Mouse (Mus musculus) neural tube, embryonic 15.5 days (tissue): ENCODE data around the gene Bclaf1. TPM values are rescaled to one million over a fixed set of nuclear protein-coding genes. Genes with fewer than 3 reads are reported as not detected.
A peak's percentile ranks its signal among the peaks of the same experiment; 100 is the strongest.

Experiments used
- ATAC-seq: fragments of 200-750 bp; cut with Nextera tagmentation; 2 replicates; pipeline ENCODE4 v1.8.0; 2017; ENCODE audit warnings: mild to moderate bottlenecking, moderate TSS enrichment, moderate library complexity; ENCODE audit not compliant: low FRiP score
- H3K27ac ChIP-seq: fragments of 300-500 bp; sonication (generic); replicated peaks from 2 replicates; pipeline ENCODE4 v1.5.1; 2015; ENCODE audit warnings: mild to moderate bottlenecking, inconsistent platforms
- H3K27me3 ChIP-seq: fragments of 300-500 bp; sonication (generic); replicated peaks from 2 replicates; pipeline ENCODE4 v1.6.1; 2015; ENCODE audit warnings: inconsistent platforms
- H3K36me3 ChIP-seq: fragments of 300-500 bp; sonication (generic); 2 replicates; pipeline ENCODE4 v1.6.1; 2015; ENCODE audit warnings: inconsistent platforms
- H3K4me1 ChIP-seq: fragments of 300-500 bp; sonication (generic); 2 replicates; pipeline ENCODE4 v1.6.1; 2015; ENCODE audit warnings: inconsistent platforms
- H3K4me2 ChIP-seq: fragments of 300-500 bp; sonication (generic); 2 replicates; pipeline ENCODE4 v1.6.1; 2015; ENCODE audit warnings: inconsistent platforms, mild to moderate bottlenecking, moderate library complexity
- H3K4me3 ChIP-seq: fragments of 300-500 bp; sonication (generic); replicated peaks from 2 replicates; pipeline ENCODE4 v1.5.1; 2015; ENCODE audit warnings: mild to moderate bottlenecking, inconsistent platforms
- H3K9ac ChIP-seq: fragments of 300-500 bp; sonication (generic); replicated peaks from 2 replicates; pipeline ENCODE4 v1.6.1; 2015; ENCODE audit warnings: mild to moderate bottlenecking, inconsistent platforms
- H3K9me3 ChIP-seq: fragments of 300-500 bp; sonication (generic); replicated peaks from 2 replicates; pipeline ENCODE4 v1.6.1; 2016; ENCODE audit warnings: inconsistent platforms
- WGBS: fragments of 180-500 bp; shearing (Covaris S2); methylation state at CpG from one replicate; pipeline ENCODE4 v1.1.7; 2015; ENCODE audit warnings: mixed read lengths; 5-methylcytosine and 5-hydroxymethylcytosine counted together
- microRNA-seq: library from miRNA; unstranded; fragments of <30 nt; microRNA quantifications from one replicate; pipeline ENCODE4, GENCODE M21; 2017
- polyA plus RNA-seq: library from polyadenylated mRNA; unstranded; fragments of >200 nt; fragmentation: Nextera tagmentation; extraction: Ambion mirVana; gene quantifications from 2 replicates; pipeline ENCODE4 v1.2.1, GENCODE M21; 2015

Bclaf1 gene
- polyA plus RNA-seq, 1 experiment from 2014 or later: 96.8 TPM

DNA sequence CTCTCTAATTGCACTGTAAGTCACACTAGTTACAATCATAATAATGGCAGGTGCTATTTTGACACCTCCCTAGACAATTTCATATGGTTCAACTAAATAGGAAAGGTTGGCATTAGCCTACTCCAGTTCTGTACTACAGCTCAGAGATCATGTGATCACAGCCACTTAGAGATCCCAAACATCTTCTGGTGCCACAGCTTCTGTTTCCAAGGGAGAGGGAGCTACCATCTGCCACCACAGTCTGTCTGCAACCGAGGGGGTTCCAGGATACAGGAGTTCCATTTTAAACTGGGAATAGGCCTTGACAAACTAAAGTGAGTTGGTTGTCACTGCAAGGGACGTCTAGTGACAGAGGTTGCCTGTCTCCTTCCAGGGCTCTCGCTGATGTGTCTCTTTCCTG is 68.5 kb downstream of the Bclaf1 start:
- no peaks in the 10 kb centered on the region for H3K36me3 ChIP-seq
- no peak overlapping the region for H3K4me2 ChIP-seq
- no peak overlapping the region for H3K4me3 ChIP-seq
- peaks cover 11% of the 10 kb centered on the region; the same call in 1 of the 2 replicates for H3K4me1 ChIP-seq
- ATAC-seq: no peak
- H3K27me3 ChIP-seq: no peaks in the 10 kb centered on the region
- no peak overlapping the region for H3K9ac ChIP-seq
- H3K27ac ChIP-seq: no peak overlapping the region
- no peaks in the 10 kb centered on the region for H3K9me3 ChIP-seq
- 82% methylated on average over 3 of the region's 3 CpGs for WGBS

DNA sequence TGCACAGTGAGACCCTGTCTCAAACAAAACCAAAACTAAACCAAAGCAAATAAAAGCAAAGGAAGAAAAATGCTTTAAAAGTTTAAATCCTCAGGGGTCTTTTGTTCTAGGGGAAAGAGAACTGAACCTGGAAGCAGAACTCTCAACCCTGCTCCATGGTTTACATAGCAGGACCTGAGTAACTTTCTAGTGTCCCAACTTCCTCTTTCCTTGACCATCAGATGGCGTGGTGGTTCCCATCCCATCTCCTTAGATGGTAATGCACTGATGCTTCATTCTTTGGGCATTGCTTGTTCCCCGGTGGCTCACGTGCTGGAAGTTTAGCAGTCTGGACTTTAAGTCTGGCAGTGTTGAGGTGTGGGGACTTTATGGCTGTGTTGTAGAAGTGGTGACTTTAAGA is 69.1 kb downstream of the Bclaf1 start:
- 90% methylated on average over 3 of the region's 3 CpGs for WGBS
- no peak overlapping the region for H3K4me3 ChIP-seq
- no peak for ATAC-seq
- no peak overlapping the region for H3K4me2 ChIP-seq
- no peaks in the 10 kb centered on the region for H3K9me3 ChIP-seq
- H3K27me3 ChIP-seq: no peaks in the 10 kb centered on the region
- H3K36me3 ChIP-seq: no peaks in the 10 kb centered on the region
- H3K4me1 ChIP-seq: peaks cover 11% of the 10 kb centered on the region; the same call in 1 of the 2 replicates
- no peak overlapping the region for H3K27ac ChIP-seq
- H3K9ac ChIP-seq: no peak overlapping the region

DNA sequence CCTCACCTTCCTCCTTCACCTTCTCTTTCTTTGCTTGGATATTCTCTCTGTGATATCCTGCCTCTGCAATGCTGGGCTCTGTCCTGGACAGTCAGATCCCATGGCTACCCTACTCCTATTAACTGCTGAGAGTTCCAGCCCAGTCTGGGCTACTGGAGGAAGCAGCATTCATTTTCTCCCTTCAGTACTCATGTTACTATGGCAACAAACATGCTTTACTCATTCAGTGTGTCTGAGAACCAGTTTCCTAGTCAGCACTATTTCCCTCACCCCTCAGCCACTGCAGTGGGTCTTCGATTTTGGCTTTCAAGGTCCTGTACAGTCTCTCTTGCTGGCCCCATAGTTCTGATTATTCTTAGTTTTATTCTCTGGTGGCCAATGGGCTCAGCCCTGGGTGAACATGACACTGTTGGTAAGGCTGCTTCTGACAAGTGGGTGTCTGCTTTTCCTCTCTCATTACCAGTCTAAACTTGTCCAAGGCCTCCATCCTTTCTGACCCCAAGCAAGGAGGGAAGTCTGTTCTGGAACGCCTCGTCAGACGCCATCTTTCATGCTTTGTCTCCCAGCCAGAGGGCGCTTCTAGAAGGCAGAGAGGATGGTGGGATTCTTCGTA is 70.6 kb downstream of the Bclaf1 start:
- no peak overlapping the region for H3K27ac ChIP-seq
- WGBS: 70% methylated on average over 6 of the region's 6 CpGs

DNA sequence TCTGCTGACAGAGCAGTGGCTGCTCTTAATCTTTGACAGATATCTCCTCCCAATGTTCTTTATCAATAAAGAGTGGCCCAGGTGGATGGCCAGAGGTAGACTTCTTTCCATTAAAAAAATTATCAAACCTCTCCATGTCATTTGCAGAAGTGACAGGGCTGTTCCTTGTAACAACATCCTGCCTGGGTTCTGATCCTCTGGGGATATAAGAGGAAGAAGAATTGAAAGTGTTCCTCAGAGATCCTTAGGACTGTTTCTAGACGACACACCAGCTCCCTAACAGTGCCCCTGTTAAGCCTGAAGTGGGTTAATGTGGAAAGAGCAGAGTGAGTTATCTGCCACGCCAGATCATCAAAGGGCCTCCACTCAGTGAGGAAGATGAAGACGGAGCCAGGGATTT is 78.3 kb downstream of the Bclaf1 start:
- Histone ChIP-seq H3K9me3 (no peaks in the 10 kb centered on the region), H3K27me3 (no peaks in the 10 kb centered on the region), H3K4me3 (no peak overlapping the region), H3K27ac (no peak overlapping the region), H3K36me3 (no peaks in the 10 kb centered on the region), H3K4me1 (no peaks in the 10 kb centered on the region), H3K4me2 (no peak overlapping the region), H3K9ac (no peak overlapping the region)
- 80% methylated on average over 3 of the region's 3 CpGs for WGBS
- no peak for ATAC-seq

More for the DNA sequence above, 70.6 kb downstream of the Bclaf1 start:
- H3K4me1 ChIP-seq: peaks cover 11% of the 10 kb centered on the region; the same call in 1 of the 2 replicates
- H3K36me3 ChIP-seq: no peaks in the 10 kb centered on the region
- no peaks in the 10 kb centered on the region for H3K9me3 ChIP-seq
- no peak overlapping the region for H3K9ac ChIP-seq
- H3K4me3 ChIP-seq: no peak overlapping the region
- ATAC-seq: peak; percentile 84
- H3K27me3 ChIP-seq: no peaks in the 10 kb centered on the region
- H3K4me2 ChIP-seq: no peak overlapping the region

Small RNAs within 50 kb of the gene (microRNA-seq; reads per million reads assigned to microRNA genes)
- gene Mir6413: not detected

Other genes with a start within 250 kb of the Bclaf1 start
- 13.9 and 17.9 TPM in 2 replicates for gene Map7, start 164.0 kb upstream of the Bclaf1 start, polyA plus RNA-seq
- gene Mtfr2, start 35.3 kb downstream of the Bclaf1 start, polyA plus RNA-seq: 0.31 and 0.73 TPM in 2 replicates